Mouse (Mus musculus) ES-E14 (cell line): ENCODE measurements around the gene Nupr1l.

ENCODE experiments used
- CHD2 ChIP-seq: IDR thresholded peaks from 2 replicates; pipeline ENCODE4 v1.6.1; 2014; ENCODE audit warnings: mild to moderate bottlenecking, low read depth, low read length, inconsistent platforms
- HCFC1 ChIP-seq: IDR thresholded peaks from 2 replicates; pipeline ENCODE4 v1.6.1; 2012; ENCODE audit warnings: low read length, inconsistent platforms, borderline replicate concordance; ENCODE audit not compliant: insufficient read depth
- MAFK ChIP-seq: IDR thresholded peaks from 2 replicates; pipeline ENCODE4 v1.6.1; 2014; ENCODE audit warnings: mild to moderate bottlenecking, low read depth, low read length, inconsistent platforms; ENCODE audit not compliant: insufficient read depth
- ZC3H11A ChIP-seq: IDR thresholded peaks from 2 replicates; pipeline ENCODE4 v1.6.1; 2012; ENCODE audit warnings: low read depth, mild to moderate bottlenecking, inconsistent platforms, low read length, borderline replicate concordance
- ZNF384 ChIP-seq: IDR thresholded peaks from 2 replicates; pipeline ENCODE4 v1.6.1; 2012; ENCODE audit warnings: low read depth, low read length, inconsistent platforms

DNA sequence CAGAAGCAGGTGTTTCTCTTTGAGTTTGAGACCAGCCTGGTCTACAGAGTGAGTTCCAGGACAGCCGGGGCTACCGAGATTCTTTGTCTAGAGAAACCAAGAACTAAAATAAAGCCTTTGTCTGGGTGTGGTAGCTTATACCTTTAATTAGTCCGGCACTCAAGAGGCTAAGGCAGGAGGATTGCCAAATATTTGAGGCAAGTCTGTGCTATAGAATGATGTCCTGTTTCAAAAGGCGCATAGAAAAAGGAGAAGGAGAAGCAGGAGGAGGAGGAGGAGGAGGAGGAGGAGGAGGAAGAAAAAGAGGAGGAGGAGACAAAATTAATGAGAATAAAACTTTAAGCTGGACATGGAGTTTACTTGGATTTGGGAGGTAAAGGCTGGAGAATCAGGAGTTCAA is 54.9 kb downstream of the Nupr1l start:
- TF ChIP-seq ZC3H11A (no peak), MAFK (no peak), HCFC1 (no peak), ZNF384 (no peak), CHD2 (no peak)
